22 mouse cellular contexts compared by ENCODE assay signal in genomic region chr10:59756570-59756969, GRCm38 (mm10). TPM values are rescaled to one million over a fixed set of nuclear protein-coding genes. Genes with fewer than 3 reads are reported as not detected.
DNase-seq lines count a peak whose midpoint lies in the region; ATAC-seq lines count a peak whose summit lies in the region.
"Had no signal": no experiment of that assay in that cellular context is flagged by ENCODE, and none has a peak within 500 bp of the region (broad histone marks: within the 10 kb centered on the region; RNA-seq: fewer than 3 reads in every experiment).

No protein-coding gene starts in this region.

- H3K4me1 ChIP-seq in embryonic facial prominence, embryonic 11.5 days (ENCODE audit: control insufficient read depth, insufficient read depth, low read length), result no peaks in the 10 kb centered on the region; the same call in 1 of the 2 replicates
- H3K4me1 ChIP-seq in limb, embryonic 10.5 days, result peaks cover 44% of the 10 kb centered on the region
- H3K4me1 ChIP-seq in hindbrain, embryonic 16.5 days (ENCODE audit: control insufficient read depth, insufficient read depth, low read depth, low read length), result peaks cover 5% of the 10 kb centered on the region
- H3K4me1 ChIP-seq: liver, embryonic 13.5 days had no signal

- H3K36me3 ChIP-seq in embryonic facial prominence, embryonic 11.5 days (replicated peaks; ENCODE audit: control insufficient read depth, insufficient read depth, low read depth, low read length), result no peaks in the 10 kb centered on the region
- peaks cover 6% of the 10 kb centered on the region for H3K36me3 ChIP-seq in limb, embryonic 10.5 days
- H3K36me3 ChIP-seq in hindbrain, embryonic 16.5 days (ENCODE audit: control insufficient read depth, insufficient read depth, low read length), result no peaks in the 10 kb centered on the region

- no peaks in the 10 kb centered on the region for H3K27me3 ChIP-seq in embryonic facial prominence, embryonic 11.5 days (ENCODE audit: control insufficient read depth, insufficient read depth, low read length)
- no peaks in the 10 kb centered on the region for H3K27me3 ChIP-seq in limb, embryonic 10.5 days (ENCODE audit: low read depth, poor library complexity, severe bottlenecking)
- H3K27me3 ChIP-seq in hindbrain, embryonic 16.5 days (replicated peaks; ENCODE audit: control insufficient read depth, insufficient read depth, low read length), result no peaks in the 10 kb centered on the region
- H3K27me3 ChIP-seq: embryonic facial prominence, embryonic 12.5 days; hindbrain, embryonic 12.5 days; liver, embryonic 13.5 days had no signal

- 28% methylated on average over 8 of the region's 8 CpGs for WGBS in embryonic facial prominence, embryonic 11.5 days
- WGBS in limb, embryonic 10.5 days, result 44% methylated on average over 8 of the region's 8 CpGs
- WGBS in hindbrain, embryonic 16.5 days, result 60% methylated on average over 8 of the region's 8 CpGs

- H3K4me2 ChIP-seq in embryonic facial prominence, embryonic 11.5 days (ENCODE audit: low read depth, low read length), result no peak overlapping the region
- no peak overlapping the region for H3K4me2 ChIP-seq in hindbrain, embryonic 16.5 days (ENCODE audit: low read length)
- H3K4me2 ChIP-seq: embryonic facial prominence, embryonic 12.5 days; heart, embryonic 11.5 days; hindbrain, embryonic 12.5 days; liver, embryonic 13.5 days; lung, embryonic 14.5 days had no signal

- H3K27ac ChIP-seq in embryonic facial prominence, embryonic 11.5 days (replicated peaks; ENCODE audit: low read depth, low read length), result no peak overlapping the region
- H3K27ac ChIP-seq in limb, embryonic 10.5 days, result peak overlapping the region; percentile 67
- H3K27ac ChIP-seq in hindbrain, embryonic 16.5 days (ENCODE audit: low read depth, low read length), result no peak overlapping the region
- H3K27ac ChIP-seq: embryonic facial prominence, embryonic 12.5 days; hindbrain, embryonic 12.5 days; liver, embryonic 13.5 days had no signal

- H3K4me3 ChIP-seq in embryonic facial prominence, embryonic 11.5 days (ENCODE audit: low read depth, low read length), result no peak overlapping the region
- H3K4me3 ChIP-seq in limb, embryonic 10.5 days, result no peak overlapping the region
- H3K4me3 ChIP-seq in hindbrain, embryonic 16.5 days (ENCODE audit: low read length), result no peak overlapping the region
- H3K4me3 ChIP-seq: embryonic facial prominence, embryonic 12.5 days; forebrain, embryonic 10.5 days; hindbrain, embryonic 12.5 days; liver, embryonic 13.5 days had no signal

- no peak overlapping the region for H3K9ac ChIP-seq in embryonic facial prominence, embryonic 11.5 days (replicated peaks; ENCODE audit: low read length)
- no peak overlapping the region for H3K9ac ChIP-seq in hindbrain, embryonic 16.5 days (ENCODE audit: low read depth, low read length)
- H3K9ac ChIP-seq: embryonic facial prominence, embryonic 12.5 days; hindbrain, embryonic 12.5 days; liver, embryonic 13.5 days; lung, embryonic 14.5 days had no signal

- DNase-seq in 3T3-L1 (ENCODE audit: low read depth, low spot score), result peak; percentile 74
- peak; percentile 47 for DNase-seq in Muller cell, postnatal 12 days (ENCODE audit: inconsistent ontology term)
- DNase-seq in embryonic facial prominence, embryonic 11.5 days (ENCODE audit: low spot score), result peak; percentile 79
- DNase-seq in limb, embryonic 10.5 days (ENCODE audit: low spot score), result peak; percentile 54
- DNase-seq in gastrocnemius, postnatal 36 days, result no peak
- DNase-seq in T-cell, adult 2 months (ENCODE audit: low spot score), result no peak
- no peak for DNase-seq in left cerebral cortex, adult 9 months (ENCODE audit: low spot score in 2 of 2)
- DNase-seq: adrenal gland, postnatal 36 days; cerebellum, adult 11-12 months; cerebellum, postnatal 14 days; heart, postnatal 14 days; layer of hippocampus, adult 9-11 months; liver, embryonic 13.5 days; lung, postnatal 36 days; right cerebral cortex, postnatal 25 days had no signal

- no peak; the same call in 1 of the 2 replicates for ATAC-seq in embryonic facial prominence, embryonic 11.5 days (replicated peaks; ENCODE audit: insufficient number of reproducible peaks, low FRiP score, low TSS enrichment, low read depth)
- no peak for ATAC-seq in hindbrain, embryonic 16.5 days
- ATAC-seq: intestine, embryonic 16.5 days had no signal

- H3K9me3 ChIP-seq in embryonic facial prominence, embryonic 11.5 days (replicated peaks; ENCODE audit: control insufficient read depth, low read length), result no peaks in the 10 kb centered on the region
- H3K9me3 ChIP-seq in limb, embryonic 10.5 days (replicated peaks), result no peaks in the 10 kb centered on the region
- H3K9me3 ChIP-seq in hindbrain, embryonic 16.5 days (ENCODE audit: control insufficient read depth, low read length), result no peaks in the 10 kb centered on the region
- H3K9me3 ChIP-seq: embryonic facial prominence, embryonic 12.5 days; hindbrain, embryonic 12.5 days; liver, embryonic 13.5 days had no signal

- intact Hi-C loops in gastrocnemius, postnatal 36 days (cut with DNase I), result no loop called here

RNA-seq across cellular contexts. Expression of gene Micu1, which starts 54.3 kb away (rescaled TPM):
- polyA plus RNA-seq in embryonic facial prominence, embryonic 11.5 days (2014; fragmentation: Nextera tagmentation; extraction: Ambion mirVana), result 52.6 and 53.8 TPM in 2 replicates
- 38.6 and 52.4 TPM in 2 replicates for polyA plus RNA-seq in limb, embryonic 10.5 days (2016; fragmentation: Nextera tagmentation; extraction: Ambion mirVana)
- polyA plus RNA-seq in hindbrain, embryonic 16.5 days (2015; fragmentation: Nextera tagmentation; extraction: Ambion mirVana), result 85.0 and 87.1 TPM in 2 replicates
- total RNA-seq in gastrocnemius, postnatal 36 days (2021), result 10 to 100 TPM; 47.8 to 53.1 TPM

Comparison
In these comparisons a context has a peak if more than half of its experiments do, and no peak if none do; other contexts are left out.
1. DNase-seq: peak in 3T3-L1 (single experiment), Muller cell, postnatal 12 days (single experiment), embryonic facial prominence, embryonic 11.5 days (single experiment) and limb, embryonic 10.5 days (single experiment); none in gastrocnemius, postnatal 36 days (0 of 2), T-cell, adult 2 months (single experiment) and left cerebral cortex, adult 9 months (0 of 2).